Mouse (Mus musculus): ENCODE measurements at regions not wholly inside any gene's neighbourhood (a gene's known extent, or its start where the extent isn't known, plus 50 kb on each side); places are given as distances from the start of the nearest gene placed in this dataset.

DNA sequence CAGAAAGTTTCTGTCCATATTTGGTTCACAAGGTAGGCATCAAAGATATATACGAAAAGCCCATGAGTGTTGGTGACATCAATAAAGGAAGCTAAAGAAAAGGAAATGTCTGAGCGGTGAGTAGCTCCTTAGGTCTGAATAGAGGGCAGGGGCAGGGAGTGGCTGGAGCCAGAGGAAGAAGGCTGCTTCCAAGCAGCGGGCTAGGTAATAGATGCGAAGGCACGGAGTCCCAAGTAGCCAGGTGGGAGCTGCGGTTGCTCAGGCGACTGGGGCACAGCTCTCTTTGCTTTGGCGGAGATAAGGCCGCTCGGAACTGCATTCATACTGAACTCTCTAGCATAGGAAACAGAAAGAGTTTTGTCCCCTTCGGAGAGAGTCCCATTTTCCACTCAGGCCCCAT, 193.9 kb upstream of the Sox9 start:
- 83% methylated on average over 11 of the region's 11 CpGs for WGBS

DNA sequence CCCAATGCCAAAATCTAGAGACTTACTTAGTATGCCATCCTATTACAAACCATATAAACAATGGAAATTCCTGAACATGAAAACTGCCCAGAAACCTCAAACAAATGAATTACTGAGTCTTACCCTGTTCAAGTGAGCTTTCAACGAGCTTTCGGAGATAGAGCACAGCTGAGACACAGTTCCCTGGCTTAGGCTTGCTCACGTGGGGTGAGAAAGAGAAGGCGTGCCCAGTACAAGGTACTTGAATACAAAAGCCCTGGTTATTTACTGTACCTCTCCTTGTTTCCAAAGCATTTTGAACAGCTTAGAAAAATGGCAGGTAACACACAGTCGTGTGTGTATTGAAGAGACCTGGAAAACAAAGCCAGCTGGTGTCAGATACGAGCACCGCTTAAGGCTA, 191.8 kb upstream of the Sox9 start:
- DNase-seq (ENCODE audit: low read depth in 1 of 2, low spot score in 2 of 2): no peak
- Histone ChIP-seq H3K36me3 (ENCODE audit: control insufficient read depth, insufficient read depth, low read length) (no peaks in the 10 kb centered on the region), H3K4me1 (ENCODE audit: control insufficient read depth, insufficient read depth, insufficient read length) (no peaks in the 10 kb centered on the region), H3K4me3 (ENCODE audit: extremely low read depth, insufficient read depth, insufficient read length) (no peak overlapping the region), H3K27ac (ENCODE audit: insufficient read depth, low read length) (no peak overlapping the region), H3K27me3 (ENCODE audit: control insufficient read depth, insufficient read depth, low read length) (no peaks in the 10 kb centered on the region)
- 94% methylated on average over 7 of the region's 7 CpGs for WGBS
- TF ChIP-seq CTCF (IDR thresholded peaks at IDR 0.05; ENCODE audit: extremely low read depth, insufficient read depth, insufficient read length, insufficient replicate concordance): no peak
- TF ChIP-seq POLR2A (IDR thresholded peaks at IDR 0.05; ENCODE audit: low read depth, low read length): no peak

More for the DNA sequence above, 193.9 kb upstream of the Sox9 start:
- DNase-seq (ENCODE audit: low read depth in 1 of 2, low spot score in 2 of 2): no peak
- TF ChIP-seq POLR2A (IDR thresholded peaks at IDR 0.05; ENCODE audit: low read depth, low read length): no peak
- TF ChIP-seq CTCF (IDR thresholded peaks at IDR 0.05; ENCODE audit: extremely low read depth, insufficient read depth, insufficient read length, insufficient replicate concordance): no peak
- H3K36me3 ChIP-seq (ENCODE audit: control insufficient read depth, insufficient read depth, low read length): no peaks in the 10 kb centered on the region
- H3K27ac ChIP-seq (ENCODE audit: insufficient read depth, low read length): no peak overlapping the region
- H3K4me1 ChIP-seq (ENCODE audit: control insufficient read depth, insufficient read depth, insufficient read length): no peaks in the 10 kb centered on the region
- no peaks in the 10 kb centered on the region for H3K27me3 ChIP-seq (ENCODE audit: control insufficient read depth, insufficient read depth, low read length)
- no peak overlapping the region for H3K4me3 ChIP-seq (ENCODE audit: extremely low read depth, insufficient read depth, insufficient read length)

DNA sequence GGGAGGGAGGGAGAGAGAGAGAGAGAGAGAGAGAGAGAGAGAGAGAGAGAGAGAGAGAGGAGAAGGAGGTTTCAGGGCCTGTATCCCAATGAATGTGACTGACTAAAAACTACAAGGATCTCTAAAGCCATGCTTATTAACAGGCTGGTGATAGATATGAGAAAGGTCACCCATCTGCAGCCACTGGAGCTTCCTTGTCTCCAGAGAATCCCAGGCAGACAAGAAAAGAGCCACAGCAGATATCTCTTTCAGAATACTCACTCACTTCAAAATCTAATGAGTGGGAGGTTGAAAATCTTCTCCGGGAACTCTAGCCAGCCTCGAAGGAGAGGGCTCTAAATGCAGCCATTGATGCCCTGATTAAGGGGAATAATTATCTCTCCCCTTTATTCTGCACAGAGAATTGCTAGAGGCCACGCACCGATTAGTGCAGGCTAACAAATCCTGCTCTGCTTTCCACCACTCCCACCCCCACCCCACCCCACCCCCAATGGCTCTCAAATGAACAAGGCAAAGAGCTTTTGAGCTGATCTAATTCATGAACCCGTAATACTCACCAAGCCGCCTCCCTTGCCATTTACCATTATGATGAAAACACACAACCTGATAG, 189.5 kb upstream of the Sox9 start:
- H3K27ac ChIP-seq (ENCODE audit: insufficient read depth, low read length): no peak overlapping the region
- no peaks in the 10 kb centered on the region for H3K36me3 ChIP-seq (ENCODE audit: control insufficient read depth, insufficient read depth, low read length)
- TF ChIP-seq CTCF (IDR thresholded peaks at IDR 0.05; ENCODE audit: extremely low read depth, insufficient read depth, insufficient read length, insufficient replicate concordance): no peak
- H3K4me1 ChIP-seq (ENCODE audit: control insufficient read depth, insufficient read depth, insufficient read length): no peaks in the 10 kb centered on the region
- 84% methylated on average over 6 of the region's 6 CpGs for WGBS
- DNase-seq (ENCODE audit: low read depth in 1 of 2, low spot score in 2 of 2): no peak
- H3K4me3 ChIP-seq (ENCODE audit: extremely low read depth, insufficient read depth, insufficient read length): no peak overlapping the region
- H3K27me3 ChIP-seq (ENCODE audit: control insufficient read depth, insufficient read depth, low read length): no peaks in the 10 kb centered on the region

DNA sequence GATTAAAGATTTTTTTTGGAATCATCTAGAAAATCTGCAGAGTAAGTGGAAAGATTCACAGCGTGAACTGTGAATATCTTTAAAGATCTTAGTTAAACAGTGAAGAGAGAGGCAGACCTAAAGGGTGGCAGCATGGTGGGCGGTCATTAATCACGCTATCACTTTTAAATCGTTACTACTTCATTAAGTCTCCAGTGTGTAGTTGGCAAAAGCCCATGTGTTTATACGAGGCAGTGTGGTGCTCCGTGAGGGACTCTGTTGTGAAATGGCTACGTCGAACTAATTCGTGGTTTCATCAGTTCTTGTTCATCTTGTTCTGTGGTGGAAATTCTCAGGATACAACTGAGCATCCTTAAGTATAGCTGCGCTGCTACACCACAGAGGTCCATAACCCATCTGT, 188.2 kb upstream of the Sox9 start:
- Histone ChIP-seq H3K27me3 (ENCODE audit: control insufficient read depth, insufficient read depth, low read length) (no peaks in the 10 kb centered on the region), H3K4me1 (ENCODE audit: control insufficient read depth, insufficient read depth, insufficient read length) (no peaks in the 10 kb centered on the region), H3K27ac (ENCODE audit: insufficient read depth, low read length) (no peak overlapping the region), H3K36me3 (ENCODE audit: control insufficient read depth, insufficient read depth, low read length) (no peaks in the 10 kb centered on the region), H3K4me3 (ENCODE audit: extremely low read depth, insufficient read depth, insufficient read length) (no peak overlapping the region)
- 84% methylated on average over 10 of the region's 10 CpGs for WGBS
- TF ChIP-seq POLR2A (IDR thresholded peaks at IDR 0.05; ENCODE audit: low read depth, low read length) (no peak), CTCF (IDR thresholded peaks at IDR 0.05; ENCODE audit: extremely low read depth, insufficient read depth, insufficient read length, insufficient replicate concordance) (no peak)
- no peak for DNase-seq (ENCODE audit: low read depth in 1 of 2, low spot score in 2 of 2)

DNA sequence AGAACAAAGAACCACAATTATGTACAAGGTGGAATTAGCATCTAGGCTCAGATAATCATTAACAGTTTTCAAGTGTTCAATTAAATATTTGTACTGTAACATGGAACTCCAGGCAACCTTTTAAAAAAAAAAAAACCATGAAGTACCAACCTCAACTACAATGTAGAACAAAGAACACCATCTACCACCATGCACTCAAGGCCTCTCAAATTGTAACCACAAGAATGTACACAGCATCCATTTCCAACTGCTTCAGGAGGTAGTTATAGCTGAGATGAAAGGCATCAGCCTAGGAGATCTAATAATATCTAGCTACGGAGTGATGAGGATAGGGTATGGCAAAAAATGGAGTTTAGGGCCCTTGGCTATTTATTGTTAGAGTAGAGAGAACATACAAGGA, 174.7 kb upstream of the Sox9 start:
- no peak overlapping the region for H3K27ac ChIP-seq (ENCODE audit: insufficient read depth, low read length)
- H3K36me3 ChIP-seq (ENCODE audit: control insufficient read depth, insufficient read depth, low read length): no peaks in the 10 kb centered on the region
- no peak for TF ChIP-seq POLR2A (IDR thresholded peaks at IDR 0.05; ENCODE audit: low read depth, low read length)
- no peak for TF ChIP-seq CTCF (IDR thresholded peaks at IDR 0.05; ENCODE audit: extremely low read depth, insufficient read depth, insufficient read length, insufficient replicate concordance)
- H3K4me1 ChIP-seq (ENCODE audit: control insufficient read depth, insufficient read depth, insufficient read length): no peaks in the 10 kb centered on the region
- no peak overlapping the region for H3K4me3 ChIP-seq (ENCODE audit: extremely low read depth, insufficient read depth, insufficient read length)
- no peaks in the 10 kb centered on the region for H3K27me3 ChIP-seq (ENCODE audit: control insufficient read depth, insufficient read depth, low read length)
- DNase-seq (ENCODE audit: low read depth in 1 of 2, low spot score in 2 of 2): no peak
- WGBS: 83% methylated on average over 1 of the region's 1 CpGs

DNA sequence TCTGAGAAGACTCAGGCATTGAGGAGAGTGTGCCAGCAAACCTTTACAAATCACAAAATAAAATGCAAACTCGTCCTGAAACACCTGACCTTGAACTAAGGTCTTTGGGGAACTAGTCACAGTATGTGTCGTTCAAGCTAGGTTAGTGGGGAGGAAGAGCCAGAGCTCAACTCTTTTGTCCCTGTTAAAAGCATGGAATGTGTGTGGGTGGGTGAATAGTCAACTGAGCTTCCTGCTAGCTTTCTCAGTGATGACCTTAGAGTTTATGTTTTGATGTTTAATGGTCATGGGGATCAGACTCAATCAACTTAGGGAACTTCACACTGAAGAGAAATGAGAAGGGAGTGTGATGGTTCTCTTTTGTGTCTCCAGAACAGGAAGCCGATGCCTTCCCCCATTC, 172.7 kb upstream of the Sox9 start:
- Histone ChIP-seq H3K4me3 (ENCODE audit: extremely low read depth, insufficient read depth, insufficient read length) (no peak overlapping the region), H3K27ac (ENCODE audit: insufficient read depth, low read length) (no peak overlapping the region), H3K4me1 (ENCODE audit: control insufficient read depth, insufficient read depth, insufficient read length) (no peaks in the 10 kb centered on the region), H3K36me3 (ENCODE audit: control insufficient read depth, insufficient read depth, low read length) (no peaks in the 10 kb centered on the region), H3K27me3 (ENCODE audit: control insufficient read depth, insufficient read depth, low read length) (no peaks in the 10 kb centered on the region)
- no peak for DNase-seq (ENCODE audit: low read depth in 1 of 2, low spot score in 2 of 2)
- 75% methylated on average over 3 of the region's 3 CpGs for WGBS
- no peak for TF ChIP-seq CTCF (IDR thresholded peaks at IDR 0.05; ENCODE audit: extremely low read depth, insufficient read depth, insufficient read length, insufficient replicate concordance)
- TF ChIP-seq POLR2A (IDR thresholded peaks at IDR 0.05; ENCODE audit: low read depth, low read length): no peak

DNA sequence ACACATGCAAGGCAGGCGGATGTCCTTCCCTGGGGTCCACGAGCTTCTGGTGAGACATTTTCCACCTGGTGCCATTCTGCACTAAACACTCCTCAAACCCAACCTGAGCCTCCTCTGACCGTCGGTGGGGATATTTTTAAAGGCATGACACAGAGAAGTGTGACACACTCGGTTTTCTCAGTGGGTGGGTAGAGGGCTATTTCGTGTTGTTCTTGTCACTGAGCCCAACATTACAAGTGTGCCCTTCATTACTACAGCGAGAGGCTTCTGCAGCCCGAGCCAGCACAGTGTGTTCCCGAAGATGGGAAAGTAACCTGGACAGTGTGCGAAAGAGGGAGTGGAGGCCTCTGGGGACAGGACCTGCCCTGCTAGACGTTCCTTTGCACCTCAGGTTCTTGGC, 171.0 kb upstream of the Sox9 start:
- Histone ChIP-seq H3K27ac (ENCODE audit: insufficient read depth, low read length) (no peak overlapping the region), H3K27me3 (ENCODE audit: control insufficient read depth, insufficient read depth, low read length) (no peaks in the 10 kb centered on the region), H3K36me3 (ENCODE audit: control insufficient read depth, insufficient read depth, low read length) (no peaks in the 10 kb centered on the region), H3K4me3 (ENCODE audit: extremely low read depth, insufficient read depth, insufficient read length) (no peak overlapping the region), H3K4me1 (ENCODE audit: control insufficient read depth, insufficient read depth, insufficient read length) (no peaks in the 10 kb centered on the region)
- no peak for TF ChIP-seq POLR2A (IDR thresholded peaks at IDR 0.05; ENCODE audit: low read depth, low read length)
- no peak for TF ChIP-seq CTCF (IDR thresholded peaks at IDR 0.05; ENCODE audit: extremely low read depth, insufficient read depth, insufficient read length, insufficient replicate concordance)
- no peak for DNase-seq (ENCODE audit: low read depth in 1 of 2, low spot score in 2 of 2)
- WGBS: 82% methylated on average over 11 of the region's 11 CpGs

Data from spleen, adult 2 months (tissue).